Mouse (Mus musculus): ENCODE measurements around the gene Erp27. TPM values are rescaled to one million over a fixed set of nuclear protein-coding genes. Genes with fewer than 3 reads are reported as not detected.

Erp27 gene
- polyA plus RNA-seq, 1 experiment from 2014 or later: not detected

- H3K36me3 ChIP-seq (ENCODE audit: control insufficient read depth, insufficient read depth, low read length): no peaks in the 10 kb centered on the region
- no peak overlapping the region for H3K9ac ChIP-seq (replicated peaks; ENCODE audit: low read depth, low read length)
- 91% methylated on average over 9 of the region's 9 CpGs for WGBS
- no peaks in the 10 kb centered on the region for H3K9me3 ChIP-seq (ENCODE audit: control insufficient read depth, low read length)
- no peaks in the 10 kb centered on the region for H3K4me1 ChIP-seq (ENCODE audit: control insufficient read depth, insufficient read depth, low read length)
- no peak overlapping the region for H3K4me3 ChIP-seq (ENCODE audit: low read depth, low read length)
- H3K27me3 ChIP-seq (ENCODE audit: control insufficient read depth, insufficient read depth, low read length): no peaks in the 10 kb centered on the region
- H3K27ac ChIP-seq (ENCODE audit: low read depth, low read length): no peak overlapping the region
- no peak overlapping the region for H3K4me2 ChIP-seq (ENCODE audit: low read depth, low read length)
- no peak for ATAC-seq (ENCODE audit: low read depth)
Measured at GRCm38 (mm10) chr6:136902527-136902926, 19.5 kb downstream of the Erp27 start.

DNA sequence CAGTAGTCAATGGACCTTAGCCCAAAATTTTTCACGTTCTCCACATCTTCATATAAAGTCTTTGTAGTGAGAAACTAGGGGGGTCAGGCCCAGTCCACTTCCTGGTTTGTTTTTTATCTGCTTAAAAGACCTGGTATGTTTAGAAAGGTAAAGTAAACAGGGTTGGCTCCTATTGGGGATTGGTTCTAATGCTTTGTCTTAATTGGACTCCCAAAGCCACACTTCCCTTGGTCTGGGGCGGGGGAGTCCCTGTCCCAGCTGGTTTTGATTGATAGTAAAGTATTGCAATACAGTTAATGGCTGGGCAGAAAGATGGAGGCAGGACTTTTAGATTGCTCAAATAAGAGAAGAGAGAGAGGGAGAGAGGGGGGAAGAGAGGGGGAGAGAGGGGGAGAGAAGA, 21.0 kb downstream of the Erp27 start:
- H3K27ac ChIP-seq (ENCODE audit: low read depth, low read length): no peak overlapping the region
- no peak overlapping the region for H3K4me3 ChIP-seq (ENCODE audit: low read depth, low read length)
- WGBS: 87% methylated on average over 2 of the region's 2 CpGs
- ATAC-seq (ENCODE audit: low read depth): no peak
- no peak overlapping the region for H3K4me2 ChIP-seq (ENCODE audit: low read depth, low read length)
- no peak overlapping the region for H3K9ac ChIP-seq (replicated peaks; ENCODE audit: low read depth, low read length)
- H3K27me3 ChIP-seq (ENCODE audit: control insufficient read depth, insufficient read depth, low read length): no peaks in the 10 kb centered on the region
- H3K9me3 ChIP-seq (ENCODE audit: control insufficient read depth, low read length): no peaks in the 10 kb centered on the region
- H3K4me1 ChIP-seq (ENCODE audit: control insufficient read depth, insufficient read depth, low read length): no peaks in the 10 kb centered on the region
- H3K36me3 ChIP-seq (ENCODE audit: control insufficient read depth, insufficient read depth, low read length): no peaks in the 10 kb centered on the region

- Histone ChIP-seq H3K4me2 (ENCODE audit: low read depth, low read length) (no peak overlapping the region), H3K9me3 (ENCODE audit: control insufficient read depth, low read length) (no peaks in the 10 kb centered on the region), H3K27ac (ENCODE audit: low read depth, low read length) (no peak overlapping the region), H3K9ac (replicated peaks; ENCODE audit: low read depth, low read length) (no peak overlapping the region), H3K4me3 (ENCODE audit: low read depth, low read length) (no peak overlapping the region), H3K36me3 (ENCODE audit: control insufficient read depth, insufficient read depth, low read length) (no peaks in the 10 kb centered on the region), H3K4me1 (ENCODE audit: control insufficient read depth, insufficient read depth, low read length) (no peaks in the 10 kb centered on the region), H3K27me3 (ENCODE audit: control insufficient read depth, insufficient read depth, low read length) (no peaks in the 10 kb centered on the region)
- WGBS: 82% methylated on average over 4 of the region's 4 CpGs
- no peak for ATAC-seq (ENCODE audit: low read depth)
Measured at GRCm38 (mm10) chr6:136900369-136901009, 21.5 kb downstream of the Erp27 start.

DNA sequence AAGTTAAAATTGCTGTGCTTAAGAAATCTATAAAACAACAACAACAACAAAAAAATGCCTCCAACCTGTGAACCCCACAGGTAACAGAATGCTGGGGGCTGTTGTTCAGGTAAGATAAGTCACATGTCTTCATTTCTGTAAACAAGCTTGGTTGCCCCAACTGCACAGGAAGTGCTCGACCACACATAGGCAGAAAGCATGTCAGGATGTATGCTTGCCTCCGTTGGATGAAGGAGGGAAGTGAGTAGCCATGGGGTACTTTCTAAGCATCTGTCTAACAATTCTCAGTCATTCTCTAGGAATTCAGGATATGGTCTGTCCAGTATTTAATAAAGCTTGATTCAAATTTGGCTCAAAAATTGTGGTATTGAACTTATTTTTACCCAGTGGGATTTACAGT, 23.0 kb downstream of the Erp27 start:
- no peak for ATAC-seq (ENCODE audit: low read depth)
- no peaks in the 10 kb centered on the region for H3K9me3 ChIP-seq (ENCODE audit: control insufficient read depth, low read length)
- WGBS: 84% methylated on average over 2 of the region's 2 CpGs
- no peaks in the 10 kb centered on the region for H3K4me1 ChIP-seq (ENCODE audit: control insufficient read depth, insufficient read depth, low read length)
- no peaks in the 10 kb centered on the region for H3K27me3 ChIP-seq (ENCODE audit: control insufficient read depth, insufficient read depth, low read length)
- no peak overlapping the region for H3K4me2 ChIP-seq (ENCODE audit: low read depth, low read length)
- no peak overlapping the region for H3K9ac ChIP-seq (replicated peaks; ENCODE audit: low read depth, low read length)
- no peak overlapping the region for H3K4me3 ChIP-seq (ENCODE audit: low read depth, low read length)
- H3K36me3 ChIP-seq (ENCODE audit: control insufficient read depth, insufficient read depth, low read length): no peaks in the 10 kb centered on the region
- no peak overlapping the region for H3K27ac ChIP-seq (ENCODE audit: low read depth, low read length)

- Histone ChIP-seq H3K9ac (replicated peaks; ENCODE audit: low read depth, low read length) (no peak overlapping the region), H3K27me3 (ENCODE audit: control insufficient read depth, insufficient read depth, low read length) (no peaks in the 10 kb centered on the region), H3K27ac (ENCODE audit: low read depth, low read length) (no peak overlapping the region), H3K4me2 (ENCODE audit: low read depth, low read length) (no peak overlapping the region), H3K36me3 (ENCODE audit: control insufficient read depth, insufficient read depth, low read length) (no peaks in the 10 kb centered on the region), H3K4me1 (ENCODE audit: control insufficient read depth, insufficient read depth, low read length) (no peaks in the 10 kb centered on the region), H3K9me3 (ENCODE audit: control insufficient read depth, low read length) (no peaks in the 10 kb centered on the region), H3K4me3 (ENCODE audit: low read depth, low read length) (no peak overlapping the region)
- 69% methylated on average over 4 of the region's 4 CpGs for WGBS
- no peak for ATAC-seq (ENCODE audit: low read depth)
Measured at GRCm38 (mm10) chr6:136898222-136898621, 23.8 kb downstream of the Erp27 start.

GRCm38 (mm10) chr6:136897789-136898188, 24.2 kb downstream of the Erp27 start:
- WGBS: 87% methylated on average over 4 of the region's 4 CpGs
- H3K9me3 ChIP-seq (ENCODE audit: control insufficient read depth, low read length): no peaks in the 10 kb centered on the region
- no peak overlapping the region for H3K4me3 ChIP-seq (ENCODE audit: low read depth, low read length)
- no peaks in the 10 kb centered on the region for H3K27me3 ChIP-seq (ENCODE audit: control insufficient read depth, insufficient read depth, low read length)
- no peak overlapping the region for H3K4me2 ChIP-seq (ENCODE audit: low read depth, low read length)
- H3K27ac ChIP-seq (ENCODE audit: low read depth, low read length): no peak overlapping the region
- no peak overlapping the region for H3K9ac ChIP-seq (replicated peaks; ENCODE audit: low read depth, low read length)
- H3K36me3 ChIP-seq (ENCODE audit: control insufficient read depth, insufficient read depth, low read length): no peaks in the 10 kb centered on the region
- no peak for ATAC-seq (ENCODE audit: low read depth)
- H3K4me1 ChIP-seq (ENCODE audit: control insufficient read depth, insufficient read depth, low read length): no peaks in the 10 kb centered on the region

DNA sequence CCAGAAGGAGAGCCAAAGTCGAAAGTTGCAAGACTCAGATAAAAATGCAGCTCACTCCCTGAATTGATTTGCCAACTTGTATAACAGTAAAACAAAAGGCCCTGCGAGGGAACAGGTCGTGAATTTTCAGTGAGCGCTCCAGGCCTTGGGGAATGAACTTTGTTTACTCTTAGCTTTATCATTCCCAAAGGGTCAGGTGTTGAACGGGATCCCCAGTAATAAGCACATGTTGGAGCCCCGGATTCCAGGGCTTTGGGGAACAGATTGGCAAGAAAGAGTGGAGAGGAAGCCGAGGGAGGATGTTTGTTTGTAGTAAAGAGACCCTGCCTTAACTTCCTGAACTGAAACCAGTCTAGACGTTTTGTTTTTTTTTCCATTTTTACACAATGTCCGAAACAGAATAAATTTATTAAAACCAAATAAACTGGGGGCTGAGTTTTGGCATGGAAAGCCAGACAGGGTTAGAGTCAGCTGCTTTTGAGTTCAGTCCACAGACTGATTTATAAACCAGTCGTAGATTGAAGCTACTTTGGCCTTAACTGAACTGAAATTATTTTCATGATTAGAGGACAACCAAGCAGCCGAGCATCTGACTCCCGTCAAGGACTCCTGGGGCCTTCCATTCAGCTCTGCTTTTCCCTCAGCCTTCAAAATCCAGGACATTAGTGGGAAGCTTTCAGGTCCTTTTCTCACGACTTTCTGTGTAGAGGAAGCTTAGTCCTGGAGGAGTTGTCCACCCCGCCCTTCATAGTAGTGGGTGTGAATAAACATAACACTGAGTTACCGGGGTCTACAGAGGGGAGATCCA, 27.2 kb downstream of the Erp27 start:
- Histone ChIP-seq H3K27ac (ENCODE audit: low read depth, low read length) (no peak overlapping the region), H3K9ac (replicated peaks; ENCODE audit: low read depth, low read length) (no peak overlapping the region), H3K27me3 (ENCODE audit: control insufficient read depth, insufficient read depth, low read length) (no peaks in the 10 kb centered on the region), H3K36me3 (ENCODE audit: control insufficient read depth, insufficient read depth, low read length) (no peaks in the 10 kb centered on the region), H3K4me1 (ENCODE audit: control insufficient read depth, insufficient read depth, low read length) (no peaks in the 10 kb centered on the region), H3K4me3 (ENCODE audit: low read depth, low read length) (no peak overlapping the region), H3K9me3 (ENCODE audit: control insufficient read depth, low read length) (no peaks in the 10 kb centered on the region), H3K4me2 (ENCODE audit: low read depth, low read length) (no peak overlapping the region)
- ATAC-seq (ENCODE audit: low read depth): no peak
- 67% methylated on average over 15 of the region's 15 CpGs for WGBS

- 92% methylated on average over 2 of the region's 2 CpGs for WGBS
- Histone ChIP-seq H3K27me3 (ENCODE audit: control insufficient read depth, insufficient read depth, low read length) (no peaks in the 10 kb centered on the region), H3K4me1 (ENCODE audit: control insufficient read depth, insufficient read depth, low read length) (no peaks in the 10 kb centered on the region), H3K4me2 (ENCODE audit: low read depth, low read length) (no peak overlapping the region), H3K36me3 (ENCODE audit: control insufficient read depth, insufficient read depth, low read length) (no peaks in the 10 kb centered on the region), H3K27ac (ENCODE audit: low read depth, low read length) (no peak overlapping the region), H3K4me3 (ENCODE audit: low read depth, low read length) (no peak overlapping the region), H3K9me3 (ENCODE audit: control insufficient read depth, low read length) (no peaks in the 10 kb centered on the region), H3K9ac (replicated peaks; ENCODE audit: low read depth, low read length) (no peak overlapping the region)
- ATAC-seq (ENCODE audit: low read depth): no peak
Measured at GRCm38 (mm10) chr6:136892002-136892401, 30.0 kb downstream of the Erp27 start.

- Histone ChIP-seq H3K27me3 (ENCODE audit: control insufficient read depth, insufficient read depth, low read length) (no peaks in the 10 kb centered on the region), H3K4me1 (ENCODE audit: control insufficient read depth, insufficient read depth, low read length) (no peaks in the 10 kb centered on the region), H3K4me3 (ENCODE audit: low read depth, low read length) (no peak overlapping the region), H3K36me3 (ENCODE audit: control insufficient read depth, insufficient read depth, low read length) (no peaks in the 10 kb centered on the region), H3K4me2 (ENCODE audit: low read depth, low read length) (no peak overlapping the region), H3K9ac (replicated peaks; ENCODE audit: low read depth, low read length) (no peak overlapping the region), H3K27ac (ENCODE audit: low read depth, low read length) (no peak overlapping the region), H3K9me3 (ENCODE audit: control insufficient read depth, low read length) (no peaks in the 10 kb centered on the region)
- WGBS: 95% methylated on average over 6 of the region's 6 CpGs
- no peak for ATAC-seq (ENCODE audit: low read depth)
Measured at GRCm38 (mm10) chr6:136889554-136889953, 32.4 kb downstream of the Erp27 start.

All from neural tube, embryonic 14.5 days (tissue).